Mouse (Mus musculus) ovary, adult 18-20 months (tissue): ENCODE measurements around the gene 1700018F24Rik.
A peak's percentile ranks its signal among the peaks of the same experiment; 100 is the strongest.
"Not testable (repeated sequence)": the region's sequence is repeated elsewhere in the genome, so short reads cannot be mapped to it uniquely, and the experiment has no call there.

Experiments
- DNase-seq: peaks from one replicate; pipeline ENCODE4 v3.0.0; 2022; ENCODE audit warnings: low spot score, mixed read lengths

1700018F24Rik gene

GRCm38 (mm10) chr5:145081866-145082613 is 39.2 kb downstream of the 1700018F24Rik start:
- no peak for DNase-seq

GRCm38 (mm10) chr5:145083201-145083600 is 40.4 kb downstream of the 1700018F24Rik start:
- DNase-seq = not testable (repeated sequence)

DNA sequence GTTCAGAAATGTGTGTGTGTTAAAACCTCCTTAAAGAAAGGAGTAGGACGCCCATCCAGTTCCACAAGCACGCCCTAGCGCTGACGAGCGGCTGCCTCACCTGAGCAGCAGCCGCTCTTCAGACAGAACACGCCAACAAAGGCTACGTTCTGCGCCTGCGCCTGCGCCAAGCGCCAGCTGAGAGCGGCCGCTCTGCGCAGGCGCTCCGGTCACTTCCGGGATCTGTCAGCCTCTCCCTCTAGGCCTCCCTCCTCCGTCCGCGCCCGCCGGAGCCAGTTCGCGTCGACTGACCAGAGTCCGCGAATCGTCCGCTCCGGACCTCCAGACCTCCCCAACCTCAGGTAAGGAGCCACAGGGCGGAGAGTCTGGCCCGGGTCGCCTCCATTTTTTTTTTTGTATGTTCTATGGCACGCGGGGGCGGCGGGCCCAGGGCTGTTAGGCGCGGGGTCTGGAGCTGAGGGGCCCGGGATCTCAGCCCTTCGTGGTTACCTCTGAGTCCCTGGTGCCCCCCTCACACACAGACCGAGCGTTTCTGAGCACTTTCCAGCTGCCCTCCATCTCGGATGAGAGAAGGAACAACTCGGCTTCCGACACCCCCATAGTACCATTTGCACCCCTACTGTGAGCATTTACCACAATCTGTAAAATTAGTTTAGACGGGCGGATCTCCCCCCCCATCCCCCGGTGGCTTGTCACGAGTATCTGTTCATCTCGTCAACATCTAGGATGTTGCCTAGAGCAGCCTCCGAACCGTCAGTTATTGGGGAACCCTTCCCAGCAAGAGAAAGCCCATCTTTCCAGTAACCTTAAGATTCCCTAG is 41.1 kb downstream of the 1700018F24Rik start, which contains the start of the genes Arpc1a and Kpna7:
TSS of gene Arpc1a (plus strand) at position 199 of the 820 bp plus-strand sequence.
TSS of gene Kpna7 (minus strand) at position 399 of the 820 bp plus-strand sequence.
- peak; percentile 88 for DNase-seq

- DNase-seq = no peak
These were observed 42.0 kb downstream of the 1700018F24Rik start for GRCm38 (mm10) chr5:145084822-145085221.

- no peak for DNase-seq
These were observed 45.4 kb downstream of the 1700018F24Rik start for GRCm38 (mm10) chr5:145088186-145088585.

DNA sequence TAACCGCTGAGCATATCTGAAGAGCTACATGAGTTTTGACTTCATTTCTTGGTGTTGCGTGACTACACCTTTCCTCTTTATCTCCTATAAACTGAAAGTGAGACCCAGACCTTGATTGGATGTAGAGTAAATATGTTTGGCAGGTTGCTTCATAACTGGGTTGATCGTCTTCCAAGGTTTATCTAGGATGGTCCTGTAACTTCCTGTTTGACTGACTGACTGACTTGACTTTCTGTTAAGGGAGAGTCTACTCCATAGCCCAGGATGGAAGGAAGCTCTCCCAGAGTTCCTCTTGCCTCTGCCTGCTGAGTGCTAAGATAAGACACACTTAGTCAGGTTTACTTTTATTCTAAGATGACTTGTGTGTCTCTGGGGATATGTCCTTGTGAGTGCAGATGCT is 47.1 kb downstream of the 1700018F24Rik start:
- no peak for DNase-seq
